Mouse (Mus musculus) monocyte, adult 59 days (primary cell): ENCODE measurements around the gene Hao1. TPM values are rescaled to one million over a fixed set of nuclear protein-coding genes. Genes with fewer than 3 reads are reported as not detected.

ENCODE experiments used
- total RNA-seq, 2 experiments: library from RNA; stranded (reverse); gene quantifications; one replicate each; pipeline ENCODE4 v1.2.4; 2023

Hao1 gene
- total RNA-seq = not detected

GRCm38 (mm10) chr2:134554221-134554727, at the start of gene Hao1:
Hao1 (minus strand) TSS chr2:134554368.

Other genes starting within 250 kb of the Hao1 start
- gene Tmx4, start 89.8 kb upstream of the Hao1 start, total RNA-seq = 10 to 100 TPM; 77.4 to 80.9 TPM
- 10 to 100 TPM; 54.4 to 70.6 TPM for gene Plcb1, start 231.7 kb upstream of the Hao1 start, total RNA-seq